8 mouse cellular contexts compared by ENCODE assay signal in the genomic region with DNA sequence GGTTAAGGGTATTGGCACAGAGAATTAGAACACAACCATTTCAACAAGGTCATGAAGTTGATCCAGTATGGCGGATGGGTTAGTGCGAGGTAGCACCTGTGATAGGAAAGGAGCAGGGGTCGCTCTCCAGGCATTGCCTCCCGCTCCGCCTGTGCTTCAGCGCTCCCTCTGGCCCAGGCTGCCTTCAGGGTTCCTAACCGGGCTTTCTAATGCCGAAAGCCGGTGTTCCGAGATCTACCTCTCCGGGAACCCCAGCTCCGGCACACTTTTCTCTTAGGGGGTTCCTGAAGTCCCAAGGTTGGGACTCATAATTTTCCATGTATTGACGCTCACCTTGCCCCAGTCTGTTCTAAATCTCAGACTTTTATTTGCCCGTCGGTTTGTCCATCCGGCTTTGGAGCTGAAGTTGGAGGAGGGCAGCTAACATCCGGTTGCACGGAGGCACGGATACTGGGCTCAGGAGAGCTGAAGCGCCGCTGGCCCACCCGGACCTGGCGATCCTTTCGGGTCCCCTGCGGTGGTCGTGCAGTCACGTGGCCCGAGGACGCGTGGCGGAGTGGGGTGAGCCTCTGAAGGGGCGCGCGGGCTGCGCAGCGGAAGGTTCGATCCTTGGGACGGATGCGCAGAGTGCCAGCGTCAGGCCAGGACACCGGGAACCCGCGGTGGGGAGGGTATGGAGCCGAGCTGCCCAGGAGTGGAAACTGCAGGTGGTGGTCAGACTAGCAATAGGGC. TPM values are rescaled to one million over a fixed set of nuclear protein-coding genes. Genes with fewer than 3 reads are reported as not detected.
DNase-seq lines count a peak whose midpoint lies in the region; ATAC-seq and TF ChIP-seq lines count a peak whose summit lies in the region.

Ccdc125 (plus strand) TSS at position 427 of the 732 bp plus-strand sequence.

- no peaks in the 10 kb centered on the region for H3K4me1 ChIP-seq in forebrain, embryonic 11.5 days (replicated peaks; ENCODE audit: control insufficient read depth, insufficient read depth, low read length)
- peaks cover 7% of the 10 kb centered on the region for H3K4me1 ChIP-seq in hindbrain, embryonic 16.5 days (ENCODE audit: control insufficient read depth, insufficient read depth, low read depth, low read length)
- H3K4me1 ChIP-seq in liver, embryonic 11.5 days (replicated peaks; ENCODE audit: control insufficient read depth, insufficient read depth, low read length), result no peaks in the 10 kb centered on the region
- H3K4me1 ChIP-seq in midbrain, postnatal 0 days (ENCODE audit: insufficient read depth, low read length), result no peaks in the 10 kb centered on the region

- WGBS in forebrain, embryonic 11.5 days, result 1% methylated on average over 44 of the region's 44 CpGs
- under 1% methylated on average over 44 of the region's 44 CpGs for WGBS in hindbrain, embryonic 16.5 days
- WGBS in liver, embryonic 11.5 days, result 2% methylated on average over 44 of the region's 44 CpGs
- under 1% methylated on average over 44 of the region's 44 CpGs for WGBS in midbrain, postnatal 0 days

- H3K4me3 ChIP-seq in forebrain, embryonic 11.5 days (ENCODE audit: low read depth, low read length), result peak within 1 kb of the TSS; percentile 57
- H3K4me3 ChIP-seq in hindbrain, embryonic 16.5 days (ENCODE audit: low read length), result peak within 1 kb of the TSS; percentile 56
- peak within 1 kb of the TSS; percentile 57 for H3K4me3 ChIP-seq in liver, embryonic 11.5 days (ENCODE audit: low read depth, low read length)
- H3K4me3 ChIP-seq in midbrain, postnatal 0 days (ENCODE audit: low read depth, low read length), result peak within 1 kb of the TSS; percentile 47

- DNase-seq in left cerebral cortex, postnatal 4 days, result peak; percentile 21
- DNase-seq in left cerebral cortex, adult 8-10 months (ENCODE audit: low spot score in 2 of 2), result no peak
- peak; percentile 75 for DNase-seq in forebrain, embryonic 11.5 days (ENCODE audit: low spot score)
- DNase-seq in liver, embryonic 11.5 days (ENCODE audit: low spot score), result peak; percentile 65
- peak; percentile 5 for DNase-seq in midbrain, postnatal 0 days (ENCODE audit: low spot score)
- peak; percentile 9 to 24 for DNase-seq in thymus, adult 18-20 months
- no peak for DNase-seq in layer of hippocampus, postnatal 25 days (ENCODE audit: extremely low spot score in 1 of 2, low spot score in 1 of 2)

- H3K27ac ChIP-seq in forebrain, embryonic 11.5 days (ENCODE audit: low read depth, low read length), result 0 out of 2 replicates have a peak within 1 kb of the TSS, but pooled peaks have one; percentile 18
- H3K27ac ChIP-seq in hindbrain, embryonic 16.5 days (ENCODE audit: low read depth, low read length), result no peak within 1 kb of the TSS
- H3K27ac ChIP-seq in liver, embryonic 11.5 days (ENCODE audit: low read depth, low read length), result peak within 1 kb of the TSS; percentile 65
- no peak within 1 kb of the TSS; the same call in 1 of the 2 replicates for H3K27ac ChIP-seq in midbrain, postnatal 0 days (ENCODE audit: low read depth, low read length)

- TF ChIP-seq CTCF in midbrain, postnatal 0 days (IDR thresholded peaks at IDR 0.05), result no peak

- intact Hi-C loops in left cerebral cortex, postnatal 4 days (cut with DNase I), result no loop called here

- ATAC-seq in forebrain, embryonic 11.5 days (replicated peaks; ENCODE audit: low FRiP score), result peak; percentile 77
- peak; percentile 60; the same call in 1 of the 2 replicates for ATAC-seq in hindbrain, embryonic 16.5 days
- peak; percentile 61 for ATAC-seq in liver, embryonic 11.5 days (replicated peaks; ENCODE audit: low FRiP score)
- ATAC-seq in midbrain, postnatal 0 days (ENCODE audit: low FRiP score), result peak; percentile 47; the same call in 1 of the 2 replicates

- H3K27me3 ChIP-seq in forebrain, embryonic 11.5 days (ENCODE audit: control insufficient read depth, insufficient read depth, low read length), result no peaks in the 10 kb centered on the region
- no peaks in the 10 kb centered on the region; the same call in 1 of the 2 replicates for H3K27me3 ChIP-seq in hindbrain, embryonic 16.5 days (replicated peaks; ENCODE audit: control insufficient read depth, insufficient read depth, low read length)
- no peaks in the 10 kb centered on the region for H3K27me3 ChIP-seq in liver, embryonic 11.5 days (replicated peaks; ENCODE audit: control insufficient read depth, insufficient read depth, low read length)
- H3K27me3 ChIP-seq in midbrain, postnatal 0 days (ENCODE audit: insufficient read depth, low read length), result peaks cover 3% of the 10 kb centered on the region; the same call in 1 of the 2 replicates

- peak within 1 kb of the TSS; percentile 86 for H3K4me2 ChIP-seq in forebrain, embryonic 11.5 days (ENCODE audit: low read depth, low read length, severe bottlenecking)
- H3K4me2 ChIP-seq in hindbrain, embryonic 16.5 days (ENCODE audit: low read length), result peak within 1 kb of the TSS; percentile 98
- peak within 1 kb of the TSS; percentile 82 for H3K4me2 ChIP-seq in liver, embryonic 11.5 days
- peak within 1 kb of the TSS; percentile 89 for H3K4me2 ChIP-seq in midbrain, postnatal 0 days (ENCODE audit: low read depth, low read length, poor library complexity, severe bottlenecking)

- H3K36me3 ChIP-seq in forebrain, embryonic 11.5 days (ENCODE audit: control insufficient read depth, insufficient read depth, low read length), result peaks cover 3% of the 10 kb centered on the region; the same call in 1 of the 2 replicates
- peaks cover 3% of the 10 kb centered on the region; the same call in 1 of the 2 replicates for H3K36me3 ChIP-seq in hindbrain, embryonic 16.5 days (ENCODE audit: control insufficient read depth, insufficient read depth, low read length)
- peaks cover 6% of the 10 kb centered on the region; the same call in 1 of the 2 replicates for H3K36me3 ChIP-seq in liver, embryonic 11.5 days (ENCODE audit: control insufficient read depth, insufficient read depth, low read length)
- H3K36me3 ChIP-seq in midbrain, postnatal 0 days (ENCODE audit: insufficient read depth, low read length), result peaks cover 6% of the 10 kb centered on the region

- H3K9me3 ChIP-seq in forebrain, embryonic 11.5 days (ENCODE audit: control insufficient read depth, low read length), result no peaks in the 10 kb centered on the region
- H3K9me3 ChIP-seq in hindbrain, embryonic 16.5 days (ENCODE audit: control insufficient read depth, low read length), result peaks cover 3% of the 10 kb centered on the region; the same call in 1 of the 2 replicates
- H3K9me3 ChIP-seq in liver, embryonic 11.5 days (ENCODE audit: control insufficient read depth, low read length), result no peaks in the 10 kb centered on the region
- no peaks in the 10 kb centered on the region for H3K9me3 ChIP-seq in midbrain, postnatal 0 days (ENCODE audit: low read length)

- peak within 1 kb of the TSS; percentile 57 for H3K9ac ChIP-seq in forebrain, embryonic 11.5 days (ENCODE audit: low read length)
- peak within 1 kb of the TSS; percentile 76 for H3K9ac ChIP-seq in hindbrain, embryonic 16.5 days (ENCODE audit: low read depth, low read length)
- peak within 1 kb of the TSS; percentile 72 for H3K9ac ChIP-seq in liver, embryonic 11.5 days (ENCODE audit: low read depth, low read length)
- peak within 1 kb of the TSS; percentile 52 for H3K9ac ChIP-seq in midbrain, postnatal 0 days (replicated peaks; ENCODE audit: low read length, poor library complexity, severe bottlenecking)

RNA-seq across cellular contexts. Expression of gene Ccdc125, which starts in this region (rescaled TPM):
- total RNA-seq in left cerebral cortex, postnatal 4 days (2021), result under 1 TPM; 0.86 to 0.93 TPM
- under 1 TPM; 0.26 to 0.51 (median 0.46) TPM for total RNA-seq in left cerebral cortex, adult 8-10 months (2022)
- polyA plus RNA-seq in forebrain, embryonic 11.5 days (2014; fragmentation: Nextera tagmentation; extraction: Ambion mirVana), result 2.6 and 2.9 TPM in 2 replicates
- 1.2 and 1.4 TPM in 2 replicates for polyA plus RNA-seq in hindbrain, embryonic 16.5 days (2015; fragmentation: Nextera tagmentation; extraction: Ambion mirVana)
- polyA plus RNA-seq in liver, embryonic 11.5 days (2014; fragmentation: Nextera tagmentation; extraction: Ambion mirVana), result 8.1 and 8.8 TPM in 2 replicates
- 1.7 and 1.8 TPM in 2 replicates for total RNA-seq in midbrain, postnatal 0 days (2014; rRNA removed)
- 0.81 and 0.86 TPM in 2 replicates for polyA plus RNA-seq in midbrain, postnatal 0 days (2015; fragmentation: Nextera tagmentation; extraction: Ambion mirVana)
- total RNA-seq in layer of hippocampus, postnatal 25 days (2021), result under 1 TPM; 0.17 to 0.42 TPM

Comparison
In these comparisons a context has a peak if more than half of its experiments do, and no peak if none do; other contexts are left out.
1. Peak in DNase-seq in left cerebral cortex, postnatal 4 days; RNA of the gene not detected or under 1 TPM.
2. DNase-seq: peak in forebrain, embryonic 11.5 days (single experiment), liver, embryonic 11.5 days (single experiment), midbrain, postnatal 0 days (single experiment) and thymus, adult 18-20 months (2 of 2); none in left cerebral cortex, adult 8-10 months (0 of 2) and layer of hippocampus, postnatal 25 days (0 of 2).
3. H3K27ac ChIP-seq: peak in forebrain, embryonic 11.5 days (single experiment) and liver, embryonic 11.5 days (single experiment); none in hindbrain, embryonic 16.5 days (single experiment) and midbrain, postnatal 0 days (single experiment).
4. Peak in every context shown above with its lines, with median percentiles within 50 percentile points of each other: ATAC-seq, H3K4me2 ChIP-seq, H3K4me3 ChIP-seq and H3K9ac ChIP-seq.